Mouse (Mus musculus): ENCODE data around the gene Nrtn. TPM values are rescaled to one million over a fixed set of nuclear protein-coding genes. Genes with fewer than 3 reads are reported as not detected.
A peak's percentile ranks its signal among the peaks of the same experiment; 100 is the strongest.

The Nrtn gene
- total and polyA plus RNA-seq, 3 experiments = 0.25 TPM; not detected in 2

- no peaks in the 10 kb centered on the region for H3K27me3 ChIP-seq (replicated peaks)
- no peak for TF ChIP-seq KAT2A (IDR thresholded peaks at IDR 0.05; ENCODE audit: insufficient replicate concordance, low read length)
- 0 out of 2 replicates have a peak, but pooled peaks have one; percentile 35 for TF ChIP-seq MYC (IDR thresholded peaks at IDR 0.05; ENCODE audit: low read depth, low read length)
- peaks cover 9 to 18% of the 10 kb centered on the region in 2 experiments for H3K4me1 ChIP-seq (ENCODE audit: control insufficient read depth in 1 of 2, insufficient read depth in 2 of 2)
- no peak for DNase-seq (ENCODE audit: extremely low read depth)
- H3K79me2 ChIP-seq (replicated peaks; ENCODE audit: control insufficient read depth, extremely low read depth, insufficient read depth, poor library complexity, severe bottlenecking) = no peaks in the 10 kb centered on the region
- H3K27ac ChIP-seq (ENCODE audit: insufficient read depth, low read depth) = no peak overlapping the region; the same call in 1 of the 2 replicates
- no peak overlapping the region for H3K9ac ChIP-seq (ENCODE audit: insufficient read depth, low read depth)
- dilution Hi-C loops (cut with MboI; ENCODE audit: extremely low pct_ligation_motif_present, extremely low pct_unique_long_range_greater_than_20kb, low sequenced_read_pairs) = no loop called here
- in situ Hi-C loops (cut with MboI; ENCODE audit: low pct_ligation_motif_present, low pct_unique_long_range_greater_than_20kb, low sequenced_read_pairs) = no loop called here
- H3K9me3 ChIP-seq (replicated peaks; ENCODE audit: low read length) = no peaks in the 10 kb centered on the region
- no peak overlapping the region for H3K4me3 ChIP-seq (replicated peaks in 1 of 3; ENCODE audit: low read depth in 2 of 3, low read length in 2 of 3, poor library complexity in 1 of 3)
- no peak overlapping the region for H3K4me2 ChIP-seq (ENCODE audit: insufficient read depth, low read depth, poor library complexity, severe bottlenecking)
- peaks cover 80 to 93% of the 10 kb centered on the region in 2 experiments for H3K36me3 ChIP-seq (replicated peaks in 1 of 2; ENCODE audit: control insufficient read depth in 1 of 2, insufficient read depth in 1 of 2, low read length in 1 of 2)
These were observed 47.6 kb downstream of the Nrtn start for GRCm38 (mm10) chr17:56709708-56710107.

GRCm38 (mm10) chr17:56708692-56709091, 48.6 kb downstream of the Nrtn start:
- no peak overlapping the region for H3K4me3 ChIP-seq (replicated peaks in 1 of 3; ENCODE audit: low read depth in 2 of 3, low read length in 2 of 3, poor library complexity in 1 of 3)
- TF ChIP-seq MYC (IDR thresholded peaks at IDR 0.05; ENCODE audit: low read depth, low read length) (no peak), NELFE (IDR thresholded peaks at IDR 0.05; ENCODE audit: low read depth, low read length) (no peak), ZC3H11A (IDR thresholded peaks at IDR 0.05; ENCODE audit: low read depth, low read length) (no peak), RAD21 (IDR thresholded peaks at IDR 0.05; ENCODE audit: low read depth, low read length) (no peak), KAT2A (IDR thresholded peaks at IDR 0.05; ENCODE audit: insufficient replicate concordance, low read length) (no peak), RCOR1 (conservative IDR thresholded peaks at IDR 0.05; ENCODE audit: low read depth, low read length) (no peak), MAZ (IDR thresholded peaks at IDR 0.05; ENCODE audit: low read depth, low read length) (no peak), ZNF384 (IDR thresholded peaks at IDR 0.05; ENCODE audit: low read depth, low read length) (no peak), E2F4 (IDR thresholded peaks at IDR 0.05; ENCODE audit: insufficient replicate concordance, low read depth, low read length) (no peak), EP300 (IDR thresholded peaks at IDR 0.05; ENCODE audit: low read length) (no peak), TCF12 (IDR thresholded peaks at IDR 0.05; ENCODE audit: low read depth, low read length) (no peak), CHD1 (IDR thresholded peaks at IDR 0.05; ENCODE audit: low read depth, low read length) (no peak), POLR2A (IDR thresholded peaks at IDR 0.05; ENCODE audit: low read depth, low read length) (no peak), ZMIZ1 (IDR thresholded peaks at IDR 0.05; ENCODE audit: low read depth, low read length) (no peak), IRF4 (IDR thresholded peaks at IDR 0.05; ENCODE audit: low read depth, low read length) (no peak), BHLHE40 (IDR thresholded peaks at IDR 0.05; ENCODE audit: low read depth, low read length) (no peak)
- H3K9ac ChIP-seq (ENCODE audit: insufficient read depth, low read depth) = no peak overlapping the region
- H3K79me2 ChIP-seq (replicated peaks; ENCODE audit: control insufficient read depth, extremely low read depth, insufficient read depth, poor library complexity, severe bottlenecking) = no peaks in the 10 kb centered on the region
- H3K27me3 ChIP-seq (replicated peaks) = no peaks in the 10 kb centered on the region
- DNase-seq (ENCODE audit: extremely low read depth) = no peak
- H3K4me1 ChIP-seq (ENCODE audit: control insufficient read depth in 1 of 2, insufficient read depth in 2 of 2) = peaks cover 9 to 18% of the 10 kb centered on the region in 2 experiments
- H3K4me2 ChIP-seq (ENCODE audit: insufficient read depth, low read depth, poor library complexity, severe bottlenecking) = no peak overlapping the region
- peak overlapping the region; percentile 12; the same call in 1 of the 2 replicates for H3K27ac ChIP-seq (ENCODE audit: insufficient read depth, low read depth)
- H3K36me3 ChIP-seq (replicated peaks in 1 of 2; ENCODE audit: control insufficient read depth in 1 of 2, insufficient read depth in 1 of 2, low read length in 1 of 2) = peaks cover 89 to 98% of the 10 kb centered on the region in 2 experiments
- H3K9me3 ChIP-seq (replicated peaks; ENCODE audit: low read length) = no peaks in the 10 kb centered on the region
- dilution Hi-C loops (cut with MboI; ENCODE audit: extremely low pct_ligation_motif_present, extremely low pct_unique_long_range_greater_than_20kb, low sequenced_read_pairs) (no loop called here), in situ Hi-C loops (cut with MboI; ENCODE audit: low pct_ligation_motif_present, low pct_unique_long_range_greater_than_20kb, low sequenced_read_pairs) (no loop called here)
